Mouse (Mus musculus): Measurements from ENCODE around the gene Psd4. TPM values are rescaled to one million over a fixed set of nuclear protein-coding genes. Genes with fewer than 3 reads are reported as not detected.

The Psd4 gene
- total and polyA plus RNA-seq, 2 experiments from 2014 or later = 0.68 to 0.99 TPM

- TF ChIP-seq CTCF (IDR thresholded peaks at IDR 0.05; ENCODE audit: low read depth) = no peak
- TF ChIP-seq EP300 (IDR thresholded peaks at IDR 0.05; ENCODE audit: low read depth) = no peak
- Histone ChIP-seq H3K36me3 (replicated peaks; ENCODE audit: control insufficient read depth, insufficient read depth, low read length) (no peaks in the 10 kb centered on the region), H3K4me2 (ENCODE audit: low read depth, low read length) (no peak overlapping the region), H3K9me3 (replicated peaks; ENCODE audit: control insufficient read depth, low read length) (no peaks in the 10 kb centered on the region), H3K9ac (replicated peaks; ENCODE audit: low read depth, low read length) (no peak overlapping the region), H3K4me3 (ENCODE audit: low read depth, low read length) (no peak overlapping the region), H3K4me1 (ENCODE audit: control insufficient read depth, insufficient read depth) (no peaks in the 10 kb centered on the region), H3K27me3 (ENCODE audit: control insufficient read depth, insufficient read depth, low read length) (no peaks in the 10 kb centered on the region), H3K27ac (ENCODE audit: low read depth) (no peak overlapping the region)
- no peak for ATAC-seq (ENCODE audit: insufficient read depth, low read depth)
- DNase-seq (ENCODE audit: low spot score) = no peak
- whole genome bisulfite sequencing = 55% methylated on average over 12 of the region's 12 CpGs
Measured at GRCm38 (mm10) chr2:24427866-24428675, 60.7 kb downstream of the Psd4 start.

GRCm38 (mm10) chr2:24429806-24430205 lies 62.4 kb downstream of the Psd4 start:
- no peaks in the 10 kb centered on the region for H3K36me3 ChIP-seq (replicated peaks; ENCODE audit: control insufficient read depth, insufficient read depth, low read length)
- no peaks in the 10 kb centered on the region for H3K27me3 ChIP-seq (ENCODE audit: control insufficient read depth, insufficient read depth, low read length)
- H3K4me1 ChIP-seq (ENCODE audit: control insufficient read depth, insufficient read depth) = 0 out of 2 replicates have a peak, but pooled peaks cover 4% of the 10 kb centered on the region
- no peak overlapping the region for H3K27ac ChIP-seq (ENCODE audit: low read depth)
- TF ChIP-seq CTCF (IDR thresholded peaks at IDR 0.05; ENCODE audit: low read depth) (no peak), EP300 (IDR thresholded peaks at IDR 0.05; ENCODE audit: low read depth) (no peak)
- H3K9me3 ChIP-seq (replicated peaks; ENCODE audit: control insufficient read depth, low read length) = no peaks in the 10 kb centered on the region
- H3K9ac ChIP-seq (replicated peaks; ENCODE audit: low read depth, low read length) = no peak overlapping the region
- WGBS = 76% methylated on average over 4 of the region's 4 CpGs
- no peak for DNase-seq (ENCODE audit: low spot score)
- H3K4me3 ChIP-seq (ENCODE audit: low read depth, low read length) = no peak overlapping the region
- H3K4me2 ChIP-seq (ENCODE audit: low read depth, low read length) = no peak overlapping the region
- ATAC-seq (ENCODE audit: insufficient read depth, low read depth) = no peak

- ATAC-seq (ENCODE audit: insufficient read depth, low read depth) = no peak
- no peak overlapping the region for H3K4me3 ChIP-seq (ENCODE audit: low read depth, low read length)
- no peak for DNase-seq (ENCODE audit: low spot score)
- no peak overlapping the region for H3K9ac ChIP-seq (replicated peaks; ENCODE audit: low read depth, low read length)
- no peaks in the 10 kb centered on the region for H3K36me3 ChIP-seq (replicated peaks; ENCODE audit: control insufficient read depth, insufficient read depth, low read length)
- 77% methylated on average over 2 of the region's 2 CpGs for WGBS
- no peak overlapping the region for H3K27ac ChIP-seq (ENCODE audit: low read depth)
- no peak overlapping the region for H3K4me2 ChIP-seq (ENCODE audit: low read depth, low read length)
- TF ChIP-seq EP300 (IDR thresholded peaks at IDR 0.05; ENCODE audit: low read depth) (no peak), CTCF (IDR thresholded peaks at IDR 0.05; ENCODE audit: low read depth) (no peak)
- H3K4me1 ChIP-seq (ENCODE audit: control insufficient read depth, insufficient read depth) = 0 out of 2 replicates have a peak, but pooled peaks cover 4% of the 10 kb centered on the region
- H3K27me3 ChIP-seq (ENCODE audit: control insufficient read depth, insufficient read depth, low read length) = no peaks in the 10 kb centered on the region
- no peaks in the 10 kb centered on the region for H3K9me3 ChIP-seq (replicated peaks; ENCODE audit: control insufficient read depth, low read length)
Measured at GRCm38 (mm10) chr2:24434670-24435069, 67.3 kb downstream of the Psd4 start.

GRCm38 (mm10) chr2:24435699-24436098 lies 68.3 kb downstream of the Psd4 start:
- H3K27me3 ChIP-seq (ENCODE audit: control insufficient read depth, insufficient read depth, low read length) = no peaks in the 10 kb centered on the region
- no peaks in the 10 kb centered on the region for H3K9me3 ChIP-seq (replicated peaks; ENCODE audit: control insufficient read depth, low read length)
- H3K27ac ChIP-seq (ENCODE audit: low read depth) = no peak overlapping the region
- no peak for DNase-seq (ENCODE audit: low spot score)
- 72% methylated on average over 11 of the region's 11 CpGs for WGBS
- no peak for ATAC-seq (ENCODE audit: insufficient read depth, low read depth)
- no peak overlapping the region for H3K4me2 ChIP-seq (ENCODE audit: low read depth, low read length)
- 0 out of 2 replicates have a peak, but pooled peaks cover 4% of the 10 kb centered on the region for H3K4me1 ChIP-seq (ENCODE audit: control insufficient read depth, insufficient read depth)
- H3K36me3 ChIP-seq (replicated peaks; ENCODE audit: control insufficient read depth, insufficient read depth, low read length) = no peaks in the 10 kb centered on the region
- H3K4me3 ChIP-seq (ENCODE audit: low read depth, low read length) = no peak overlapping the region
- TF ChIP-seq EP300 (IDR thresholded peaks at IDR 0.05; ENCODE audit: low read depth) (no peak), CTCF (IDR thresholded peaks at IDR 0.05; ENCODE audit: low read depth) (no peak)
- no peak overlapping the region for H3K9ac ChIP-seq (replicated peaks; ENCODE audit: low read depth, low read length)

- Histone ChIP-seq H3K4me1 (ENCODE audit: control insufficient read depth, insufficient read depth) (no peaks in the 10 kb centered on the region), H3K9ac (replicated peaks; ENCODE audit: low read depth, low read length) (no peak overlapping the region), H3K4me2 (ENCODE audit: low read depth, low read length) (no peak overlapping the region), H3K4me3 (ENCODE audit: low read depth, low read length) (no peak overlapping the region), H3K36me3 (replicated peaks; ENCODE audit: control insufficient read depth, insufficient read depth, low read length) (no peaks in the 10 kb centered on the region), H3K27ac (ENCODE audit: low read depth) (no peak overlapping the region), H3K9me3 (replicated peaks; ENCODE audit: control insufficient read depth, low read length) (no peaks in the 10 kb centered on the region), H3K27me3 (ENCODE audit: control insufficient read depth, insufficient read depth, low read length) (no peaks in the 10 kb centered on the region)
- TF ChIP-seq EP300 (IDR thresholded peaks at IDR 0.05; ENCODE audit: low read depth) (no peak), CTCF (IDR thresholded peaks at IDR 0.05; ENCODE audit: low read depth) (no peak)
- DNase-seq (ENCODE audit: low spot score) (peak; percentile 16), ATAC-seq (ENCODE audit: insufficient read depth, low read depth) (peak; percentile 51; the same call in 1 of the 2 replicates)
- WGBS = 46% methylated on average over 2 of the region's 2 CpGs
Measured at GRCm38 (mm10) chr2:24440056-24440455, 72.7 kb downstream of the Psd4 start.
